Mouse (Mus musculus): ENCODE measurements around the gene Gm4969. TPM values are rescaled to one million over a fixed set of nuclear protein-coding genes. Genes with fewer than 3 reads are reported as not detected.

Gm4969 gene
- 8.2 and 9.5 TPM in 2 replicates for polyA plus RNA-seq (2015; fragmentation: Nextera tagmentation; extraction: Ambion mirVana)

DNA sequence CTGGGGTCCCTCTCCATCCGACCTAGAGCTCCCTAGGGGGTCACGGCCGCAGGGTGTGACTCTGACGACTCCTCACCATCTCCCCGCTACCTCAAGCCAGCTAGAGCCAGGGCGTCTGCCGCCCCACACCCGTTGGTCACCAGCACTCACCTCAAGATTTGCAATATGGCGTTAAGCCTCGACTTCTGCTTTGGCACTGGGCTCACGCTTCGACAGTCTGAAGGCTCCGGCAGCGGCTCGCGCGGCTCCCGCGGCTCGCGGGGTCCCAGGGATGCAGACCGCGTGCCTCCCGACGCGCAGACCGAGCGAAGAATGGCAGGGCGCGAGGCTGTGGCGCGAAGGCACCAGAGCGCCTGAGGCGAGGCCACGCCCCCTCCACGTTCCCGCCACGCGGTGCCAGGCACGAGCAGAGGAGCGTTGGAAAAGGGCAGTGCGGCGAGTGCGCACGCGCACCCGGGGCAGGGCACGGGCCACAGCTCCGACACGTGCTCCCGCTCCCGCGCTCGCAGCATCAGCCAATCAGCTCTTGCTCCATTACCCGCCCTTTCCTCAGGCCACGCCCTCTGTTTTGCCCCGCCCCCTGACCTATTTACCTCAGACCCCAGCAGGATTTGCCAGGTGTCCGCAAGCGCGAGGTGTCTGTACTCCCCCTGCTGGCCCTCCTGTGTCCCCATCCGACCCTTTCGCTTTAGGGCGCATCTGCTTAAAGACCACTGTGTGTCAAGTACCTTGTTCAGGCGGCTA lies at the start of gene Gm4969:
TSS of gene Gm4969 (minus strand) at position 341 of the 744 bp plus-strand sequence.
- peak; percentile 59 for ATAC-seq
- Histone ChIP-seq H3K9ac (ENCODE audit: low read depth, low read length) (peak within 1 kb of the TSS; percentile 44), H3K27ac (ENCODE audit: low read length) (peak within 1 kb of the TSS; percentile 56)

GRCm38 (mm10) chr7:19166990-19167389 lies 48.8 kb upstream of the Gm4969 start:
- no peak for ATAC-seq
- Histone ChIP-seq H3K4me2 (ENCODE audit: low read length) (no peak overlapping the region), H3K9ac (ENCODE audit: low read depth, low read length) (no peak overlapping the region), H3K9me3 (replicated peaks; ENCODE audit: control insufficient read depth, low read length, poor library complexity, severe bottlenecking) (no peaks in the 10 kb centered on the region), H3K27ac (ENCODE audit: low read length) (no peak overlapping the region), H3K36me3 (ENCODE audit: control insufficient read depth, insufficient read depth, low read length) (no peaks in the 10 kb centered on the region), H3K4me1 (ENCODE audit: control insufficient read depth, insufficient read depth, low read length) (peaks cover 15% of the 10 kb centered on the region), H3K4me3 (ENCODE audit: low read depth, low read length) (no peak overlapping the region), H3K27me3 (ENCODE audit: control insufficient read depth, insufficient read depth, low read depth, low read length) (peaks cover 8% of the 10 kb centered on the region)
- 90% methylated on average over 3 of the region's 3 CpGs for WGBS

More for the DNA sequence above, at the start of gene Gm4969:
- Histone ChIP-seq H3K27me3 (ENCODE audit: control insufficient read depth, insufficient read depth, low read depth, low read length) (no peaks in the 10 kb centered on the region), H3K4me1 (ENCODE audit: control insufficient read depth, insufficient read depth, low read length) (peaks cover 20% of the 10 kb centered on the region), H3K9me3 (replicated peaks; ENCODE audit: control insufficient read depth, low read length, poor library complexity, severe bottlenecking) (no peaks in the 10 kb centered on the region; the same call in 1 of the 2 replicates), H3K4me3 (ENCODE audit: low read depth, low read length) (peak within 1 kb of the TSS; percentile 40), H3K36me3 (ENCODE audit: control insufficient read depth, insufficient read depth, low read length) (no peaks in the 10 kb centered on the region), H3K4me2 (ENCODE audit: low read length) (peak within 1 kb of the TSS; percentile 62)
- WGBS = 20% methylated on average over 56 of the region's 64 CpGs

GRCm38 (mm10) chr7:19165656-19166423 lies 47.7 kb upstream of the Gm4969 start, which contains the start of gene Gipr:
Gene Gipr (minus strand): TSS chr7:19166127.
- WGBS = 14% methylated on average over 12 of the region's 14 CpGs
- H3K4me3 ChIP-seq (ENCODE audit: low read depth, low read length) = no peak within 1 kb of the TSS
- H3K9ac ChIP-seq (ENCODE audit: low read depth, low read length) = no peak within 1 kb of the TSS
- H3K4me2 ChIP-seq (ENCODE audit: low read length) = peak within 1 kb of the TSS; percentile 33
- no peaks in the 10 kb centered on the region for H3K36me3 ChIP-seq (ENCODE audit: control insufficient read depth, insufficient read depth, low read length)
- ATAC-seq = no peak
- peaks cover 10% of the 10 kb centered on the region for H3K4me1 ChIP-seq (ENCODE audit: control insufficient read depth, insufficient read depth, low read length)
- peaks cover 8% of the 10 kb centered on the region for H3K27me3 ChIP-seq (ENCODE audit: control insufficient read depth, insufficient read depth, low read depth, low read length)
- H3K9me3 ChIP-seq (replicated peaks; ENCODE audit: control insufficient read depth, low read length, poor library complexity, severe bottlenecking) = no peaks in the 10 kb centered on the region
- H3K27ac ChIP-seq (ENCODE audit: low read length) = no peak within 1 kb of the TSS

DNA sequence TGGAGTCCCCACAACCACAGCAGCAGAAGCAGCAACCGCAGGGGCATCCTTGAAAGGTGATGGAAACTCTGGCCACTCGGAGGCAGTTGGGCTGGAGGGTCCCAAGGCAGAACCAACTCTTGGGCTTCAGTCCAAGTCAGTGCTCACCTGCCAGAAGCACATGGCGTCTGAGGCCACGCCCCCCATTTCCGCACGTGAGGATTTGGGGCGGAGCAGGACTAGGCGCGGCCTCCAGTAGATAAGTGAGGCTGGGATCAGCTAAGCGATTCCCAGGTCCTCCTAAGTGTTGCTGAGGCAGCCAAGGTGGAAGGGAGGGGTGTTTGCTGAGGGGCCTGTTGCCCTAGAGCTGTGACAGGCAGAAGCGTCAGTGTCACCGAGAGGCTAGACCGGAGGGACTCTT lies 46.8 kb upstream of the Gm4969 start:
- no peak overlapping the region for H3K4me3 ChIP-seq (ENCODE audit: low read depth, low read length)
- no peak for ATAC-seq
- H3K4me1 ChIP-seq (ENCODE audit: control insufficient read depth, insufficient read depth, low read length) = peaks cover 13% of the 10 kb centered on the region
- H3K9ac ChIP-seq (ENCODE audit: low read depth, low read length) = no peak overlapping the region
- peak overlapping the region; percentile 33 for H3K4me2 ChIP-seq (ENCODE audit: low read length)
- H3K27me3 ChIP-seq (ENCODE audit: control insufficient read depth, insufficient read depth, low read depth, low read length) = peaks cover 8% of the 10 kb centered on the region
- H3K9me3 ChIP-seq (replicated peaks; ENCODE audit: control insufficient read depth, low read length, poor library complexity, severe bottlenecking) = no peaks in the 10 kb centered on the region
- 4% methylated on average over 13 of the region's 13 CpGs for WGBS
- no peak overlapping the region for H3K27ac ChIP-seq (ENCODE audit: low read length)
- H3K36me3 ChIP-seq (ENCODE audit: control insufficient read depth, insufficient read depth, low read length) = no peaks in the 10 kb centered on the region

GRCm38 (mm10) chr7:19164189-19164588 lies 46.0 kb upstream of the Gm4969 start:
- 3% methylated on average over 6 of the region's 6 CpGs for WGBS
- no peak overlapping the region for H3K4me2 ChIP-seq (ENCODE audit: low read length)
- peaks cover 13% of the 10 kb centered on the region for H3K27me3 ChIP-seq (ENCODE audit: control insufficient read depth, insufficient read depth, low read depth, low read length)
- ATAC-seq = no peak
- H3K4me3 ChIP-seq (ENCODE audit: low read depth, low read length) = no peak overlapping the region
- no peak overlapping the region for H3K9ac ChIP-seq (ENCODE audit: low read depth, low read length)
- H3K9me3 ChIP-seq (replicated peaks; ENCODE audit: control insufficient read depth, low read length, poor library complexity, severe bottlenecking) = no peaks in the 10 kb centered on the region
- peaks cover 17% of the 10 kb centered on the region for H3K4me1 ChIP-seq (ENCODE audit: control insufficient read depth, insufficient read depth, low read length)
- H3K27ac ChIP-seq (ENCODE audit: low read length) = no peak overlapping the region
- H3K36me3 ChIP-seq (ENCODE audit: control insufficient read depth, insufficient read depth, low read length) = no peaks in the 10 kb centered on the region

- Histone ChIP-seq H3K27ac (ENCODE audit: low read length) (no peak overlapping the region), H3K36me3 (ENCODE audit: control insufficient read depth, insufficient read depth, low read length) (no peaks in the 10 kb centered on the region), H3K9ac (ENCODE audit: low read depth, low read length) (no peak overlapping the region), H3K4me3 (ENCODE audit: low read depth, low read length) (no peak overlapping the region), H3K4me1 (ENCODE audit: control insufficient read depth, insufficient read depth, low read length) (peaks cover 17% of the 10 kb centered on the region), H3K9me3 (replicated peaks; ENCODE audit: control insufficient read depth, low read length, poor library complexity, severe bottlenecking) (no peaks in the 10 kb centered on the region), H3K4me2 (ENCODE audit: low read length) (no peak overlapping the region), H3K27me3 (ENCODE audit: control insufficient read depth, insufficient read depth, low read depth, low read length) (peaks cover 13% of the 10 kb centered on the region)
- ATAC-seq = no peak
- WGBS = 31% methylated on average over 12 of the region's 12 CpGs
Observed at GRCm38 (mm10) chr7:19163752-19164151, 45.6 kb upstream of the Gm4969 start.

DNA sequence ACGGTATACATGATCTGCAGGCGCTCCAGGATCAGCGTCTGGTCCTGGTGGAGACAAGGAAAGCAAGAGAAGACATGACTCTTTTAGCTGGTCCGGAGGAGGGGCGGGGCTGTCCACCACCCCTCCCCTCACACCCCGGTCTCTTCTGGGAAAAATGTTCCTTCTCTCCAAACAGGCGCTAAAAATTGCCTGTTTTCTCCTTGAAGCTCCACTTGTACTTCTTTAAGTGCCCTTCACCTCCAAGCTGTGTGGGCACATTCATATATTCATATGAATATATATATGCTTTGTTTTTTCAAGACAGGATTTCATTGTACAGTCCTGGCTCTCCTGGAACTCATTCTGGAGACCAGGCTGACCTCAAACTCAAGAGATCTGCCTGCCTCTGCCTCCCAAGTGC lies 44.8 kb upstream of the Gm4969 start:
- H3K9ac ChIP-seq (ENCODE audit: low read depth, low read length) = no peak overlapping the region
- no peak for ATAC-seq
- H3K4me1 ChIP-seq (ENCODE audit: control insufficient read depth, insufficient read depth, low read length) = peaks cover 17% of the 10 kb centered on the region
- no peak overlapping the region for H3K27ac ChIP-seq (ENCODE audit: low read length)
- 89% methylated on average over 7 of the region's 7 CpGs for WGBS
- H3K4me2 ChIP-seq (ENCODE audit: low read length) = no peak overlapping the region
- H3K9me3 ChIP-seq (replicated peaks; ENCODE audit: control insufficient read depth, low read length, poor library complexity, severe bottlenecking) = no peaks in the 10 kb centered on the region
- no peak overlapping the region for H3K4me3 ChIP-seq (ENCODE audit: low read depth, low read length)
- H3K36me3 ChIP-seq (ENCODE audit: control insufficient read depth, insufficient read depth, low read length) = no peaks in the 10 kb centered on the region
- peaks cover 11% of the 10 kb centered on the region for H3K27me3 ChIP-seq (ENCODE audit: control insufficient read depth, insufficient read depth, low read depth, low read length)

DNA sequence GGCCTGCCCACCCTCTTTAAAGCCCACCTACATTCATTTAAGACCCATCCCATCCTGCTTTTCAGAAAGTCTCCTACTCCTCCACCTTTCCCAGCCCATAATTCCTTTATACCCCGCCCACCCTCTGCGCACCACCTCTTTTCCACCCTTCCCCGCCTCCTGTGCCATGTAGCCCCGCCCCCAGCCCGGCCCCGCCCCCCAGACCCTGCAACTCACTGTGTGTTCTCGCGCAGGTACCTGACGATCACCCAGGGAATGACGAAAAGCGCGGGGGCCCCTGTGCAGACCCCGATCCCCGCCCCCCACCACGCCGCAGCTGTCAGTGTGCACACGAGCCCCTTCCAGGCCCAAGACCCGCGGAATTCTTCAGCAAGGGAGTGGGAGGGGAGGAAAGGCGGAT lies 41.9 kb upstream of the Gm4969 start:
- H3K9me3 ChIP-seq (replicated peaks; ENCODE audit: control insufficient read depth, low read length, poor library complexity, severe bottlenecking) = no peaks in the 10 kb centered on the region
- no peak overlapping the region for H3K27ac ChIP-seq (ENCODE audit: low read length)
- ATAC-seq = peak; percentile 26; the same call in 1 of the 2 replicates
- peak overlapping the region; percentile 45 for H3K4me3 ChIP-seq (ENCODE audit: low read depth, low read length)
- H3K36me3 ChIP-seq (ENCODE audit: control insufficient read depth, insufficient read depth, low read length) = no peaks in the 10 kb centered on the region
- peaks cover 16% of the 10 kb centered on the region for H3K4me1 ChIP-seq (ENCODE audit: control insufficient read depth, insufficient read depth, low read length)
- H3K27me3 ChIP-seq (ENCODE audit: control insufficient read depth, insufficient read depth, low read depth, low read length) = peaks cover 11% of the 10 kb centered on the region
- 2% methylated on average over 20 of the region's 20 CpGs for WGBS
- H3K9ac ChIP-seq (ENCODE audit: low read depth, low read length) = peak overlapping the region; percentile 70
- H3K4me2 ChIP-seq (ENCODE audit: low read length) = peak overlapping the region; percentile 72

- Histone ChIP-seq H3K4me2 (ENCODE audit: low read length) (peak overlapping the region; percentile 72), H3K9ac (ENCODE audit: low read depth, low read length) (peak overlapping the region; percentile 70; the same call in 1 of the 2 replicates), H3K4me3 (ENCODE audit: low read depth, low read length) (peak overlapping the region; percentile 45; the same call in 1 of the 2 replicates), H3K36me3 (ENCODE audit: control insufficient read depth, insufficient read depth, low read length) (no peaks in the 10 kb centered on the region), H3K27ac (ENCODE audit: low read length) (no peak overlapping the region), H3K27me3 (ENCODE audit: control insufficient read depth, insufficient read depth, low read depth, low read length) (peaks cover 9% of the 10 kb centered on the region), H3K4me1 (ENCODE audit: control insufficient read depth, insufficient read depth, low read length) (peaks cover 13% of the 10 kb centered on the region), H3K9me3 (replicated peaks; ENCODE audit: control insufficient read depth, low read length, poor library complexity, severe bottlenecking) (no peaks in the 10 kb centered on the region)
- WGBS = 11% methylated on average over 18 of the region's 18 CpGs
- no peak for ATAC-seq
Observed at GRCm38 (mm10) chr7:19159411-19159810, 41.2 kb upstream of the Gm4969 start.
